Mouse (Mus musculus) thymus, adult 2 months (tissue): ENCODE data around the gene Disc1.

Experiments used
- CTCF ChIP-seq: fragments of 200-500 bp; IDR thresholded peaks from 2 replicates; pipeline ENCODE4 v1.5.1; 2012; ENCODE audit warnings: mild to moderate bottlenecking, control low read depth, low read length, moderate library complexity, borderline replicate concordance; ENCODE audit not compliant: control insufficient read depth, poor library complexity, insufficient read depth; ENCODE audit errors: extremely low read depth
- POLR2A ChIP-seq: fragments of 200-500 bp; IDR thresholded peaks from 2 replicates; pipeline ENCODE4 v1.6.1; 2012; ENCODE audit warnings: mild to moderate bottlenecking, low read length, control low read depth, moderate library complexity; ENCODE audit not compliant: control insufficient read depth, poor library complexity, insufficient read depth; ENCODE audit errors: extremely low read depth

DNA sequence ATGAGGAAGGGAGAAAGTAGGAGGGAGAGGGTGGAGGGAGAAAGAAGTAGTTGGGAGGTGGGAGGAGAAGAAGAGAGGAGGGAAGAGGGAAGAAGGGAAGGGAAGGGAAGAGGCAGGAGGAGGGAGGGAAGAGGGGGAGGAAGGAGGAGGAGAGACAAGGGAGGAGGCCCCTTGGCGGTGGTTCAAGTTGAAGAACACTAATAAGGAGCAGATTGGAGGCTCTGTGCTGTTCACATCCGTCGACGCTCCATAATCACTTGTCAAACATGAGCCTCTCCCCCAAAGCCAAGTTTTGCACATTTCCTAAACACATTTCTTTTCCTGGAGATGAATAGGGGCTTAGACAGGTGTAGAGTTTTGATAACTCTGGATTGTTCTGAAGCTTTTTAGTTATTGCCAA lies 245.3 kb downstream of the Disc1 start:
- TF ChIP-seq CTCF (no peak), POLR2A (no peak)
